Mouse (Mus musculus) left cerebral cortex, adult 9 months (tissue): ENCODE measurements at regions not wholly inside any gene's neighbourhood (a gene's known extent, or its start where the extent isn't known, plus 50 kb on each side); places are given as distances from the start of the nearest gene placed in this dataset.

ENCODE experiments used
- DNase-seq, 2 experiments: peaks; one replicate each; pipeline ENCODE4 v3.0.0; 2022; ENCODE audit warnings: low spot score in 2 of 2

- DNase-seq: no peak
These were observed 74.3 kb downstream of the Gm525 start for GRCm38 (mm10) chr11:89147990-89148389.

GRCm38 (mm10) chr11:89145281-89145945 is 71.8 kb downstream of the Gm525 start:
- DNase-seq: no peak

GRCm38 (mm10) chr11:89142527-89143154 is 69.0 kb downstream of the Gm525 start:
- DNase-seq: no peak
